Mouse (Mus musculus) hindbrain, embryonic 11.5 days (tissue): ENCODE data around the gene Gm15737. TPM values are rescaled to one million over a fixed set of nuclear protein-coding genes. Genes with fewer than 3 reads are reported as not detected.
A peak's percentile ranks its signal among the peaks of the same experiment; 100 is the strongest.

Experiments
- ATAC-seq: fragments of 200-750 bp; cut with Nextera tagmentation; 2 replicates; pipeline ENCODE4 v1.8.0; 2017; ENCODE audit warnings: mild to moderate bottlenecking, moderate TSS enrichment, moderate library complexity; ENCODE audit not compliant: low FRiP score
- DNase-seq: peaks from one replicate; pipeline ENCODE4 v3.0.0-alpha.2; 2015; ENCODE audit warnings: low spot score
- H3K27ac ChIP-seq: fragments of 300-500 bp; sonication (generic); 2 replicates; pipeline ENCODE4 v1.5.1; 2014; ENCODE audit warnings: mild to moderate bottlenecking, low read depth, low read length
- H3K27me3 ChIP-seq: fragments of 300-500 bp; sonication (generic); 2 replicates; pipeline ENCODE4 v1.6.1; 2014; ENCODE audit warnings: mild to moderate bottlenecking, low read length, moderate library complexity, mixed read lengths; ENCODE audit not compliant: control insufficient read depth, insufficient read depth
- H3K36me3 ChIP-seq: fragments of 300-500 bp; sonication (generic); 2 replicates; pipeline ENCODE4 v1.6.1; 2014; ENCODE audit warnings: mild to moderate bottlenecking, low read length, moderate library complexity, mixed read lengths; ENCODE audit not compliant: control insufficient read depth, insufficient read depth
- H3K4me1 ChIP-seq: fragments of 300-500 bp; sonication (generic); replicated peaks from 2 replicates; pipeline ENCODE4 v1.6.1; 2014; ENCODE audit warnings: low read length, mixed read lengths; ENCODE audit not compliant: control insufficient read depth, insufficient read depth
- H3K4me2 ChIP-seq: fragments of 300-500 bp; sonication (generic); replicated peaks from 2 replicates; pipeline ENCODE4 v1.6.1; 2014; ENCODE audit warnings: mild to moderate bottlenecking, low read depth, low read length
- H3K4me3 ChIP-seq: fragments of 300-500 bp; sonication (generic); 2 replicates; pipeline ENCODE4 v1.5.1; 2014; ENCODE audit warnings: low read depth, low read length
- H3K9ac ChIP-seq: fragments of 300-500 bp; sonication (generic); 2 replicates; pipeline ENCODE4 v1.6.1; 2014; ENCODE audit warnings: low read depth, low read length
- H3K9me3 ChIP-seq: fragments of 300-500 bp; sonication (generic); 2 replicates; pipeline ENCODE4 v1.6.1; 2016; ENCODE audit warnings: low read length; ENCODE audit not compliant: control insufficient read depth
- WGBS: fragments of 180-500 bp; shearing (Covaris S2); extraction: QIAGEN DNeasy Blood & Tissue Kit; methylation state at CpG from one replicate; pipeline ENCODE4 v1.1.7; 2014; 5-methylcytosine and 5-hydroxymethylcytosine counted together
- polyA plus RNA-seq: library from polyadenylated mRNA; unstranded; fragments of >200 nt; fragmentation: Nextera tagmentation; extraction: Ambion mirVana; gene quantifications from 2 replicates; pipeline ENCODE4 v1.2.1, GENCODE M21; 2014

Gene Gm15737
- polyA plus RNA-seq, 1 experiment from 2014 or later = not detected

GRCm38 (mm10) chr6:92862599-92862998, 6.6 kb upstream of the Gm15737 start:
- no peak overlapping the region for H3K4me3 ChIP-seq

GRCm38 (mm10) chr6:92869582-92870219, 544 bp downstream of the Gm15737 start:
- WGBS = 52% methylated on average over 16 of the region's 16 CpGs
- no peaks in the 10 kb centered on the region for H3K36me3 ChIP-seq
- no peak overlapping the region for H3K9ac ChIP-seq
- H3K4me3 ChIP-seq = no peak overlapping the region
- no peaks in the 10 kb centered on the region for H3K4me1 ChIP-seq
- H3K4me2 ChIP-seq = no peak overlapping the region
- H3K9me3 ChIP-seq = no peaks in the 10 kb centered on the region
- H3K27me3 ChIP-seq = no peaks in the 10 kb centered on the region
- ATAC-seq (peak; percentile 22; the same call in 1 of the 2 replicates), DNase-seq (peak; percentile 37)
- no peak overlapping the region for H3K27ac ChIP-seq

More at GRCm38 (mm10) chr6:92862599-92862998, 6.6 kb upstream of the Gm15737 start:
- no peak overlapping the region for H3K27ac ChIP-seq
- no peak overlapping the region for H3K9ac ChIP-seq
- no peaks in the 10 kb centered on the region for H3K4me1 ChIP-seq
- WGBS = 83% methylated on average over 9 of the region's 9 CpGs
- H3K9me3 ChIP-seq = no peaks in the 10 kb centered on the region
- no peak overlapping the region for H3K4me2 ChIP-seq
- ATAC-seq (no peak), DNase-seq (no peak)
- H3K27me3 ChIP-seq = no peaks in the 10 kb centered on the region
- no peaks in the 10 kb centered on the region for H3K36me3 ChIP-seq

- no peaks in the 10 kb centered on the region for H3K9me3 ChIP-seq
- H3K27me3 ChIP-seq = no peaks in the 10 kb centered on the region
- no peak overlapping the region for H3K4me2 ChIP-seq
- no peak overlapping the region for H3K4me3 ChIP-seq
- no peaks in the 10 kb centered on the region for H3K36me3 ChIP-seq
- no peaks in the 10 kb centered on the region for H3K4me1 ChIP-seq
- H3K9ac ChIP-seq = no peak overlapping the region
- no peak overlapping the region for H3K27ac ChIP-seq
- WGBS = 60% methylated on average over 4 of the region's 4 CpGs
- DNase-seq (no peak), ATAC-seq (no peak)
These were observed 2.7 kb downstream of the Gm15737 start for GRCm38 (mm10) chr6:92871813-92872212.

GRCm38 (mm10) chr6:92872766-92873165, 3.6 kb downstream of the Gm15737 start:
- 94% methylated on average over 10 of the region's 10 CpGs for WGBS
- no peak overlapping the region for H3K9ac ChIP-seq
- no peaks in the 10 kb centered on the region for H3K36me3 ChIP-seq
- ATAC-seq = no peak
- H3K9me3 ChIP-seq = no peaks in the 10 kb centered on the region
- no peak overlapping the region for H3K4me3 ChIP-seq
- DNase-seq = no peak
- H3K27me3 ChIP-seq = no peaks in the 10 kb centered on the region
- no peak overlapping the region for H3K4me2 ChIP-seq
- H3K4me1 ChIP-seq = no peaks in the 10 kb centered on the region
- H3K27ac ChIP-seq = no peak overlapping the region

GRCm38 (mm10) chr6:92874854-92875253, 5.7 kb downstream of the Gm15737 start:
- 70% methylated on average over 5 of the region's 5 CpGs for WGBS
- DNase-seq (no peak), ATAC-seq (no peak)
- no peak overlapping the region for H3K4me2 ChIP-seq
- H3K27me3 ChIP-seq = no peaks in the 10 kb centered on the region
- H3K9ac ChIP-seq = no peak overlapping the region
- H3K27ac ChIP-seq = no peak overlapping the region
- H3K4me3 ChIP-seq = no peak overlapping the region
- H3K36me3 ChIP-seq = no peaks in the 10 kb centered on the region
- no peaks in the 10 kb centered on the region for H3K4me1 ChIP-seq
- no peaks in the 10 kb centered on the region for H3K9me3 ChIP-seq

GRCm38 (mm10) chr6:92875340-92875739, 6.2 kb downstream of the Gm15737 start:
- no peak overlapping the region for H3K4me2 ChIP-seq
- H3K27me3 ChIP-seq = no peaks in the 10 kb centered on the region
- no peak overlapping the region for H3K27ac ChIP-seq
- 95% methylated on average over 2 of the region's 2 CpGs for WGBS
- no peak overlapping the region for H3K9ac ChIP-seq
- H3K9me3 ChIP-seq = no peaks in the 10 kb centered on the region
- no peaks in the 10 kb centered on the region for H3K36me3 ChIP-seq
- DNase-seq (no peak), ATAC-seq (no peak)
- no peaks in the 10 kb centered on the region for H3K4me1 ChIP-seq
- H3K4me3 ChIP-seq = no peak overlapping the region

GRCm38 (mm10) chr6:92876121-92876520, 7.0 kb downstream of the Gm15737 start:
- Histone ChIP-seq H3K9ac (no peak overlapping the region), H3K9me3 (no peaks in the 10 kb centered on the region), H3K27me3 (no peaks in the 10 kb centered on the region), H3K4me2 (no peak overlapping the region), H3K4me3 (no peak overlapping the region), H3K36me3 (no peaks in the 10 kb centered on the region), H3K4me1 (no peaks in the 10 kb centered on the region), H3K27ac (no peak overlapping the region)
- 85% methylated on average over 5 of the region's 5 CpGs for WGBS
- DNase-seq (no peak), ATAC-seq (no peak)

- Histone ChIP-seq H3K4me1 (no peaks in the 10 kb centered on the region), H3K4me3 (no peak overlapping the region), H3K4me2 (no peak overlapping the region), H3K27me3 (no peaks in the 10 kb centered on the region), H3K36me3 (no peaks in the 10 kb centered on the region), H3K9ac (no peak overlapping the region), H3K27ac (no peak overlapping the region), H3K9me3 (no peaks in the 10 kb centered on the region)
- 90% methylated on average over 4 of the region's 4 CpGs for WGBS
- ATAC-seq (no peak), DNase-seq (no peak)
These were observed 8.1 kb downstream of the Gm15737 start for GRCm38 (mm10) chr6:92877236-92877635.

GRCm38 (mm10) chr6:92878771-92879170, 9.6 kb downstream of the Gm15737 start:
- no peak overlapping the region for H3K4me3 ChIP-seq
- no peak overlapping the region for H3K27ac ChIP-seq
- no peaks in the 10 kb centered on the region for H3K9me3 ChIP-seq
- no peaks in the 10 kb centered on the region for H3K27me3 ChIP-seq
- no peaks in the 10 kb centered on the region for H3K4me1 ChIP-seq
- ATAC-seq (no peak), DNase-seq (no peak)
- no peak overlapping the region for H3K4me2 ChIP-seq
- H3K9ac ChIP-seq = no peak overlapping the region
- WGBS = 93% methylated on average over 5 of the region's 5 CpGs
- no peaks in the 10 kb centered on the region for H3K36me3 ChIP-seq
